Mouse (Mus musculus) heart, adult 2 months (tissue): ENCODE measurements around the gene Tenm4.

Experiments
- CTCF ChIP-seq: fragments of 200-600 bp; IDR thresholded peaks from 2 replicates; pipeline ENCODE4 v1.8.1; 2022; ENCODE audit warnings: antibody characterized with exemption, mild to moderate bottlenecking, moderate library complexity
- EP300 ChIP-seq: fragments of 200-500 bp; IDR thresholded peaks from 2 replicates; pipeline ENCODE4 v1.6.1; 2011; ENCODE audit warnings: low read depth, low read length, control low read depth; ENCODE audit not compliant: insufficient read depth
- POLR2A ChIP-seq: fragments of 200-500 bp; IDR thresholded peaks from 2 replicates; pipeline ENCODE4 v1.6.1; 2011; ENCODE audit warnings: mild to moderate bottlenecking, low read depth, low read length, control low read depth; ENCODE audit not compliant: insufficient read depth

DNA sequence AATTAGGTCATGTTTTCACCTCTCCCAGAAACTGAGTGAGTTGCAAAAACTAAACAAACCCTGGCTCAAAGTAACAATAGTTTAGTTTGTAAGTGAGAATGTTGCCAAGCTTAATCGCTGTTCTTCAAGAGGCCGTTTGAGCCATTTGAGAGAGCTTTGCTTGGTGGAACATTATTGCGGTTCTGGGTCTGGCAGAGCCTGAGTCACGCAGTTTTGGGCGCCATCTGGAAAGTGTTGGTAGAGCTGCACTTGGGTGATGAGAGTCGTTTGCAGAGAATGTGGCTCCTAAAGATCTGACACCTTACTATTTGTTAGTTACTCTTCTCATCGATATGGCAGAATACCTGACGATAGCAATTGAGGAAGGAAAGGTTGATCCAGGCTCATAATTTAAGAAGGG lies 537.9 kb downstream of the Tenm4 start:
- no peak for TF ChIP-seq CTCF
- TF ChIP-seq EP300 = no peak
- TF ChIP-seq POLR2A = no peak
